Mouse (Mus musculus): Measurements from ENCODE around the gene Cdpf1.
"Not testable (repeated sequence)": the region's sequence is repeated elsewhere in the genome, so short reads cannot be mapped to it uniquely, and the experiment has no call there.

Cdpf1 gene

DNA sequence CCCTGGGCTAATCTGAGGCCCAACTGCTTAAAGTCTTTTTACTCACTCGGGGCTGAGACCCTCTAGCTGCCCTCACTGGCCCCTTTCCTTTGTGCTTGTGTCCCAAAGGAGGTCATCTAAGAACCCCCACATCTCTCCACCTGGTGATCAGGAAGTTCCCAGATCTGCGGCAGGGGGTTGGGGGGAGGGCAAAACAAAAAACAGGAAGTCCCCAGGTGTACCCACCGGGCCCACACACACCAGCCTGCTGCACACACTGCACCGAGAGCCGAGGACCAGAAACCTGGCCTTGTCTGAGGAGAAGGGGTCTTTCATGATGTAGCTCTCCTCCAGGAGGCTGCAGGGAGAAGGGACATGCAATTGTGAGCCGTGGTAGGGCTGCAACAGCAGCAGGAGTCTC lies 3.5 kb downstream of the Cdpf1 start:
- no peak for DNase-seq

GRCm38 (mm10) chr15:85807404-85807803 lies 4.1 kb downstream of the Cdpf1 start:
- no peak for DNase-seq

DNA sequence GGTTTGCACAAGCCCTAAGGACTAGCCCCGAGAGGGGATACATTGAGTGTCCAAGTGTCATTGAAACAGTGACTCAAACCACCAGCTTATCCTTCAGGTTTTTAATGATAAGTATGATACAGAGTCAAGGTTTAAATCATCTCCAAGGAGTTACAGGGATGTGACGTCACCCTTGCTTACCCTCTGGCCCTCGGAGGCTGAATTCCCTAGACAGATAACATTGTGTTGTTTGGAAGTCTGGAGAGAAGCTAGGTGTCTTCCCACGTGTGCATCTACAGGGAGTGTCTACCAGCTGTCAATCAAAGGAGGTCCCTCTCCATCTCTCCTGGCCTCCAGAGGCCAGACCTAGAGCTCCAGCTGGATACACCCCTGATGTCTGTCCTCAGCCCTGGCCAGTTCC lies 4.6 kb downstream of the Cdpf1 start:
- DNase-seq: no peak

DNA sequence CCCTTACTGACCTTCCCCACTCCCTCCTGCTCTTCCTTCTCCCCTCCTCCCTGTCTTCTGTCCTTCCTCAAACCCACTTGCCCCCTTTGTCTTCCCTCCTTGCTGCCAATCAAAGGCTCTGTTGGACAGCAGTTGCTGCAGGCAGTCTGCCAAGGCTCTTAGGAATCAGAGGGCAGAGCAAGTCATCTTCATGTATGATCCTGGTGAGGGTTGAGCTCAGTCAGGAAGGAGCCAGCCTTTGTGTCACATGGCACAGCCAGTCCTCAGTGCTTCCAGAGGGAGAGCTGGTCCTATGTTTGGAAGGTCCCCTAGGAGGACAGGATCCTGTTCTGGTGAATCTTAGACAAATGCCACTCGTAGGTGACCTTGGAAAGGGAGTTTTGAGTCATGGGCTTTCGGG lies 8.6 kb downstream of the Cdpf1 start:
- no peak for DNase-seq

- DNase-seq: no peak
Measured at GRCm38 (mm10) chr15:85798676-85799075, 12.8 kb downstream of the Cdpf1 start.

GRCm38 (mm10) chr15:85795516-85795915 lies 16.0 kb downstream of the Cdpf1 start:
- no peak for DNase-seq

DNA sequence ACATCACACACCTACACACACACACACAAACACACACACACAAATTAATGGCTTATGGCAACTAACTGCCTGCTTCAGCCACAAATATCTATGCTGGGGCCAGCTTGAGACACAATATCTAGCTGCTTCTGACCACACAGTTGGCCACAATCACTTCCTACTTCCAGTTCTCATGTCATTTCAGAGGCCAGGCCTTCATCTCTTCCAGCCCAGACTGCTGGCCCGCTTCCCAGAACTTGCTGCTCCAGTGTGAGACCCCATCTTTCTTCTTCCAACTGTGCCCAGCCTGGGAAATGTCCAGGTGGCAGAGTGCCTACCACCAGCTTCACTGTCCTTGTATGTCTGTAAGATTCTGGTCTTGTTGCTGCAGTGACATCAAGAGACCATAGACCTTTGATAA lies 18.7 kb downstream of the Cdpf1 start:
- DNase-seq: no peak

DNA sequence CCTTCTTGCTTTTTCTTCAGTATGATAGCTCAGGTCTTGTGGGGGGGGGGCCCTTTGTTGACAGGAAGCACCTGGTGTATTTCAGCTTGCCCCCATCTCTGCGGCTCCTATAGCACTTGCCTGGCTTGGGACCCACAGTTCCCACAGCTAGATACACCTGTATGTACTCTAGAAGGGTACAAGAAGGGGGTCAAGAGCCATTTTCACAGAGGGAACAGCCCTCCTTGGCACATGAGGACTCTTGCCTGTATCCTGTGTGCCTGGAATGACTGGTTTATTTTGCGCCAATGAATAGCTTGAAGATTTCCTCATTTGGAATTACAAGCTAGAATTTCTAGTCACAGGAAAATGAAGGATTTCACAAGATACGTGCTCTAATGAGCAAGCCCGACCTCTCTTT lies 20.0 kb downstream of the Cdpf1 start:
- no peak for DNase-seq

GRCm38 (mm10) chr15:85788633-85789032 lies 22.9 kb downstream of the Cdpf1 start:
- no peak for DNase-seq

- DNase-seq: no peak
Measured at GRCm38 (mm10) chr15:85788051-85788450, 23.4 kb downstream of the Cdpf1 start.

GRCm38 (mm10) chr15:85787482-85787881 lies 24.0 kb downstream of the Cdpf1 start:
- DNase-seq: no peak

- DNase-seq: no peak
Measured at GRCm38 (mm10) chr15:85786711-85787110, 24.8 kb downstream of the Cdpf1 start.

DNA sequence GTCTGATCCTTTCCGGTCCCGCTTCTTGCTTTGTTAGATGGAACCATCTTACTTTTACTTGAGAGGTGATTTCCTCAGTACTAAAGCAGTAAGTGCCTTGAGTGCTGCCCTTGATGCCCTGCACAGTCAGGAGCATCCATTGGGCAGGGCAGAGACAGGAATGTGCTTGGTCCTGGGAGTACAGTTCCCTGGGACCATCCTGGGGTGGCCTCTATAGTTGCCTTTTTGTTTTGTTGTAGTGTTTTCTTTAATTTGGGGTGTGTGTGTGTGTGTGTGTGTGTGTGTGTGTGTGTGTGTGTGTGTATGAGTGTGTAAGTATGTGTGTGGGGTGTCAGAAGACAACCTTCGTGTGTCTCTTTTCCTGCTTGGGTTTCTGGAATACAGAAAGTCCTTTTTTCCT lies 27.2 kb downstream of the Cdpf1 start:
- DNase-seq: no peak

- DNase-seq: no peak
Measured at GRCm38 (mm10) chr15:85783146-85783545, 28.4 kb downstream of the Cdpf1 start.

DNA sequence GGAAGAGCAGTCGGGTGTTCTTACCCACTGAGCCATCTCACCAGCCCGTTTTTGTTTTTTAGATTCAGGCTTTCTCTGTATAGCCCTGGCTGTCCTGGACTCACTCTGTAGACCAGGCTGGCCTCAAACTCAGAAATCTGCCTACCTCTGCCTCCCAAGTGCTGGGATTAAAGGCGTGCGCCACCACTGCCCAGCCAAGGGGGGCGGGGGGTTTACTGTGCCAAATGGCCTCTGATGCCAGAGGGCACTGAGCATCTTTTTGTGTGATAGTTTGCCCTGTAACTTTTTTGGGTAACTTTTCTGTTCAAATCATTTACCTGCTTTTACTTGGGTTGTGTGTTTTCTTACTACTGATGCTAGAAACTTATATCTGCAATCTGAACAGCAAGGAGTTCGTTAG lies 32.6 kb downstream of the Cdpf1 start:
- not testable (repeated sequence) for DNase-seq

GRCm38 (mm10) chr15:85776771-85777170 lies 34.7 kb downstream of the Cdpf1 start:
- peak in 1 of 2 experiments; percentile 4 for DNase-seq

DNA sequence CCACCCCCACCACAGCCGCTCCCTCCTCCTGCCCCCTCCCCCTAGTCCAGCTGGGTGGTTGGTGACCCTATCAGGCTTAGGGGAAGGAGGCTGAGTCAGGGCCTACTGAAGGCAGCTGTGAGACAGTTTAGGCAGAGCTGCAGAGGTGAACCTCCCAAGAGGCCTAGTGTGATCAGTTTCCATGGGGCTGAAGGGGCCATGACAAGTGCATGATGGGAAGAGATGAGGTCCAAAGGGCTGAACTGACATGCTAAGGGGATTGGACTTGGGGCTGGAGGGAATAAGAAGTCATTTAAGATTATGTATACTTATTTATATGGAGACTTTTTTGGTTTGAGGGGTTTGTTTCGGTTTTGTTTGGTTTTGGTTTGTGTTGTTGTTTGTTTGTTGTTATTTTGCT lies 35.3 kb downstream of the Cdpf1 start:
- no peak for DNase-seq

GRCm38 (mm10) chr15:85775001-85775400 lies 36.5 kb downstream of the Cdpf1 start:
- DNase-seq: no peak

DNA sequence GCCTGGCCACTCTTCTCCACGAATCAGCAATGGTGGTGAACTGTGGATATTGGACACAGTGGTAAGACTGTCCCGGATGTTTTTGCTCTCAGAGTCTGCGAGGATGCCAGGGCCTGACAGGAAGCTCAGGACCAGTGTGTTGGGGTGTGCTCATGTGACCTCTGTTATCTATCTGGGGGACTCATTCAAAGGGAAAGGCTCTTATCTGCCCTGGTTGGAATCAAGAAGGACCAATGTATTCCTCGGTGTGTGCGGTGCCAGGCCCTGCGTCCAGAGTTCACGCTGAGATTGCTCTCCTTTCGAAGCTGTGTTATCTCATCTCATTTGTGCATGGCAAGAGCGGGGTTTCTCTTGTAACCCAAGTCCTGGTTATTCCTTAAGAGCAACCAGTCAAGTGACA lies 37.1 kb downstream of the Cdpf1 start:
- DNase-seq: no peak

DNA sequence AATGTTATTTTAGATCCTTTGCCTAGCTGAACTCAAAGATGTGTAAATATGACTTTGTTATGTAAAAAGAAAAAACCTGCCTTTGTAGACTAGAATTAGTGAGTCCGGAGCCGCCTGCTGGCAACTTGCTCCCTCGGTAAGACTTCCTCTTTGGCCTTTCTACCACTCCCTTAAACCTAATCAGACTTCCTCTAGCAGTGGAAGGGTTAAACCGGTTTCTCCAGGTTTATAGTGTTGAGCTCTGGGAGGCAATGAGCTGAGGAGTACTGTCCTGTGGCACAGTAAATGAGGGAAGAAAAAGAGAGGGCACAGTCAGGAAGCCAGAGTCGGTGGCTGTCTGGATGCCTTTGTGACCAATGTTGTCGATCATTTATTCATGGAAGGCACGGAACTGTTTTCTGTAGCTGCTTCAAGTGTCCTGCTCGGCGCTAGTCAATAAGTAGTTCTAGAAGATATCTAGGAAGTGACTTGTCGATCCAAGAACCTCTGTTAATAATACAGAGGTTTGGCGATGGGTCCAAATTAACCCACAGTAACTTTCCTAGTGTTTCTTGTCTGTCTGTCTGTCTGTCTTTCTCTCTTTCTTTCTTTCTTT lies 39.3 kb downstream of the Cdpf1 start:
- DNase-seq: no peak

- no peak for DNase-seq
Measured at GRCm38 (mm10) chr15:85771306-85772121, 40.0 kb downstream of the Cdpf1 start.

DNA sequence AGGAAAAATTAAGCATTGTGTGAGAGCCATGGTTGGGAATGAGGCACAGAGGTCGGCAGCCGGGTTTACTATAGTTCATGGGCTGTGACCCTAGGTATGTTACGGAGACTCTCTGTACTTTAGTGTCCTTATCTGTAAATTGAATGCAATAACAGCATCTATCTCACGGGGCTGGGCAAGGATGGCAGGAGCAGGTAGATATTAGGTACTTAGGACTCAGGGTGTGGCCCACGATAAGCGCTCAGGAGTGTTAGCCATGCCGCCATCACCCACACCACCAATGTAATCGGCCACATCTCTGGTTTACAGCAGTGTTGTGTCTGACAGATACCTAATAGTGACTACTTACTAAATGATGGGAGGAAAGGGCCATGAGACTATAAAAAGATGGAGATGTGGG lies 42.5 kb downstream of the Cdpf1 start:
- no peak for DNase-seq

DNA sequence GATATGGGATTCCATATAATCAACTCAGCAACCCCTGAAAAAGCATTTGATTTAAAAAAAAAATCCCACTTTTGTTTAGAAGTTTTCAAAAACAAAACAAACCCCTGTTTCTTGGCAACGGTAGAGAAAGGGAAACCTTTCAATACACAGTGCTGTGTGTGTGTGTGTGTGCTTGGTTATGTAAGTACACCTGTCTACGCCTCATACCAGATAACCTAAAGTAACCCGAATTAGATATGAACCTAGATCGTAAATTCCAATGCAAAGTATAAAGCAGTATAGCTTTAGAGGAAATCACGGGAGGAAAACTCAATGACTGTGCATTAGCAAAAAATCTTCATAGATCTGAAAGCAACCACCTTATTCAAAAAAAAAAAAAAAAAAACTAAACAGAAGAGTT lies 44.8 kb downstream of the Cdpf1 start:
- DNase-seq: no peak

GRCm38 (mm10) chr15:85765022-85765421 lies 46.5 kb downstream of the Cdpf1 start:
- DNase-seq: no peak

DNA sequence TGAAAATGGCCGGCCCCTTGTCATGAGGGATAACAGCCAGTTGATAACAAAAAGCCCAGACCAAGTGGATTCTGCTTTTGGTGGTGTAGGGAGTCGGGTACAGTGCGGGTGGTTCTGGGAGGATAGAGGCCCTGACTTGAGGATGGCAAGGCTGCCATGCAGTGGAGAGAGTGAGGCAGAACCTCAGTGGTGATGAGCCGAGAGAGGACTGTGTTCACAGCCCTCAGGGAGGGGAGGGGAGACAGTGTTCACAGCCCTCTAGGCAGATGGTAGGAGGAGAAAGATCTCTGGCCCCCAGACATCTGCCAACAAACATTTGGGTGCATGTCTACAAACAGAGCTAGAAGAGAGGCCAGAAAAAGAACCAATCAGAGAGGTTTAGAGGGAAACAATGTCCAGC lies 48.7 kb downstream of the Cdpf1 start:
- DNase-seq: no peak

All from cerebellum, adult 18-20 months (tissue).